Mouse (Mus musculus): ENCODE measurements around the gene Pou2f2. TPM values are rescaled to one million over a fixed set of nuclear protein-coding genes. Genes with fewer than 3 reads are reported as not detected.
A peak's percentile ranks its signal among the peaks of the same experiment; 100 is the strongest.

The Pou2f2 gene
- polyA plus RNA-seq, 1 experiment from 2014 or later: 1.0 TPM

DNA sequence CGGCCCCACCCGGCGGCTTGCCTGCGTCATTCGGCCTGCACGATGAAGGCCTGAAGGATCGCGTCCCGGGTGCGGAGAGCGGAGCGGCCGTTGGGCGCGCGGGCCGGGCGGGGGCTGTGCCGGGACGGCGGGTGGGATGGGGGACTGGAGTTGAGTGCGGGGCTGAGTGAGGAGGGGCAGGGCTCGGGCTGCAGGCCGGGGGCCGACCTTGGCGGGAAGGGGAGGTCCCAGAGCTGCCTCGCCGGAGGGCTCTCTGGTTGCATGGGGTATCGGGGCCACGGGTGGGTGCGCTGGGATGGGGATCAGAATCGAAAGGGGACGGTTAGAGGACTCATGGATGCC is 102.1 kb downstream of the Pou2f2 start:
- H3K9me3 ChIP-seq (ENCODE audit: control insufficient read depth, low read length): no peaks in the 10 kb centered on the region
- peaks cover 26% of the 10 kb centered on the region for H3K36me3 ChIP-seq (ENCODE audit: control insufficient read depth, insufficient read depth, low read length)
- WGBS: under 1% methylated on average over 33 of the region's 33 CpGs
- peak overlapping the region; percentile 69 for H3K4me2 ChIP-seq (ENCODE audit: low read depth, low read length)
- H3K9ac ChIP-seq (ENCODE audit: low read depth, low read length): peak overlapping the region; percentile 96
- H3K27ac ChIP-seq (ENCODE audit: low read length): peak overlapping the region; percentile 97
- H3K4me3 ChIP-seq (ENCODE audit: low read length): peak overlapping the region; percentile 90
- no peaks in the 10 kb centered on the region for H3K27me3 ChIP-seq (replicated peaks; ENCODE audit: control insufficient read depth, insufficient read depth, low read length)
- H3K4me1 ChIP-seq (ENCODE audit: control insufficient read depth, insufficient read depth, low read length): peaks cover 24% of the 10 kb centered on the region
- ATAC-seq: no peak

- peak; percentile 98 for ATAC-seq
- H3K4me3 ChIP-seq (ENCODE audit: low read length): peak overlapping the region; percentile 90
- peak overlapping the region; percentile 97 for H3K27ac ChIP-seq (ENCODE audit: low read length)
- under 1% methylated on average over 56 of the region's 56 CpGs for WGBS
- peak overlapping the region; percentile 69 for H3K4me2 ChIP-seq (ENCODE audit: low read depth, low read length)
- peaks cover 26% of the 10 kb centered on the region for H3K4me1 ChIP-seq (ENCODE audit: control insufficient read depth, insufficient read depth, low read length)
- H3K9me3 ChIP-seq (ENCODE audit: control insufficient read depth, low read length): no peaks in the 10 kb centered on the region
- H3K9ac ChIP-seq (ENCODE audit: low read depth, low read length): peak overlapping the region; percentile 96
- no peaks in the 10 kb centered on the region for H3K27me3 ChIP-seq (replicated peaks; ENCODE audit: control insufficient read depth, insufficient read depth, low read length)
- H3K36me3 ChIP-seq (ENCODE audit: control insufficient read depth, insufficient read depth, low read length): peaks cover 21% of the 10 kb centered on the region
Measured at GRCm38 (mm10) chr7:25076663-25077413, 102.7 kb downstream of the Pou2f2 start.

GRCm38 (mm10) chr7:25076296-25076662 is 103.2 kb downstream of the Pou2f2 start:
- Histone ChIP-seq H3K9ac (ENCODE audit: low read depth, low read length) (peak overlapping the region; percentile 74), H3K4me1 (ENCODE audit: control insufficient read depth, insufficient read depth, low read length) (peaks cover 32% of the 10 kb centered on the region), H3K27ac (ENCODE audit: low read length) (peak overlapping the region; percentile 93), H3K4me2 (ENCODE audit: low read depth, low read length) (peak overlapping the region; percentile 59), H3K4me3 (ENCODE audit: low read length) (peak overlapping the region; percentile 53), H3K9me3 (ENCODE audit: control insufficient read depth, low read length) (no peaks in the 10 kb centered on the region), H3K27me3 (replicated peaks; ENCODE audit: control insufficient read depth, insufficient read depth, low read length) (no peaks in the 10 kb centered on the region), H3K36me3 (ENCODE audit: control insufficient read depth, insufficient read depth, low read length) (peaks cover 15% of the 10 kb centered on the region)
- ATAC-seq: no peak
- WGBS: 16% methylated on average over 7 of the region's 7 CpGs

DNA sequence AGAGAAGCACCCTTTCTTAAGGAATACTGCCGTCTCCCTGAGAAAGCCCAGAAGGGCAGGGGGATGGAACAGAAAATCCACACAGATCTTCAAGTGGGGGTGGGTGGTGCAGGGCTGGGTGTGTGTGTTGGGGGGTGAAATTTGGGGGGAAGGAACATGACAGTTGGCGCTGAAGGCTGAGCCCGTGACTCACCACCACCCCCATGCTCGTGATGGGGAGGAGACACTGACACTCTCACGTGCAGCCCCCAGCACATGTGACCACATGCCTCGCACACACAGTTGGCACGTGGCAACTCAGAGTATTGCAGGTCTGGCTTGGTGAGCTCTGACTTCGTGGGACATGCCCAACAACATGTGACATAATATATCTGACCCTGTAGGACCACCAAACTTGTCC is 105.6 kb downstream of the Pou2f2 start:
- 82% methylated on average over 8 of the region's 8 CpGs for WGBS
- no peak overlapping the region for H3K4me2 ChIP-seq (ENCODE audit: low read depth, low read length)
- no peak overlapping the region for H3K4me3 ChIP-seq (ENCODE audit: low read length)
- peaks cover 33% of the 10 kb centered on the region for H3K4me1 ChIP-seq (ENCODE audit: control insufficient read depth, insufficient read depth, low read length)
- no peaks in the 10 kb centered on the region for H3K9me3 ChIP-seq (ENCODE audit: control insufficient read depth, low read length)
- H3K9ac ChIP-seq (ENCODE audit: low read depth, low read length): no peak overlapping the region
- no peaks in the 10 kb centered on the region for H3K27me3 ChIP-seq (replicated peaks; ENCODE audit: control insufficient read depth, insufficient read depth, low read length)
- no peak for ATAC-seq
- no peaks in the 10 kb centered on the region for H3K36me3 ChIP-seq (ENCODE audit: control insufficient read depth, insufficient read depth, low read length)
- H3K27ac ChIP-seq (ENCODE audit: low read length): no peak overlapping the region

GRCm38 (mm10) chr7:25072716-25073390 is 106.7 kb downstream of the Pou2f2 start:
- 0 out of 2 replicates have a peak, but pooled peaks cover 3% of the 10 kb centered on the region for H3K36me3 ChIP-seq (ENCODE audit: control insufficient read depth, insufficient read depth, low read length)
- peak overlapping the region; percentile 78 for H3K9ac ChIP-seq (ENCODE audit: low read depth, low read length)
- peaks cover 24% of the 10 kb centered on the region for H3K4me1 ChIP-seq (ENCODE audit: control insufficient read depth, insufficient read depth, low read length)
- peak overlapping the region; percentile 62 for H3K27ac ChIP-seq (ENCODE audit: low read length)
- peak overlapping the region; percentile 64 for H3K4me3 ChIP-seq (ENCODE audit: low read length)
- H3K4me2 ChIP-seq (ENCODE audit: low read depth, low read length): peak overlapping the region; percentile 97
- no peaks in the 10 kb centered on the region for H3K9me3 ChIP-seq (ENCODE audit: control insufficient read depth, low read length)
- WGBS: 2% methylated on average over 13 of the region's 33 CpGs
- H3K27me3 ChIP-seq (replicated peaks; ENCODE audit: control insufficient read depth, insufficient read depth, low read length): no peaks in the 10 kb centered on the region
- ATAC-seq: 0 out of 2 replicates have a peak, but pooled peaks have one; percentile 3

DNA sequence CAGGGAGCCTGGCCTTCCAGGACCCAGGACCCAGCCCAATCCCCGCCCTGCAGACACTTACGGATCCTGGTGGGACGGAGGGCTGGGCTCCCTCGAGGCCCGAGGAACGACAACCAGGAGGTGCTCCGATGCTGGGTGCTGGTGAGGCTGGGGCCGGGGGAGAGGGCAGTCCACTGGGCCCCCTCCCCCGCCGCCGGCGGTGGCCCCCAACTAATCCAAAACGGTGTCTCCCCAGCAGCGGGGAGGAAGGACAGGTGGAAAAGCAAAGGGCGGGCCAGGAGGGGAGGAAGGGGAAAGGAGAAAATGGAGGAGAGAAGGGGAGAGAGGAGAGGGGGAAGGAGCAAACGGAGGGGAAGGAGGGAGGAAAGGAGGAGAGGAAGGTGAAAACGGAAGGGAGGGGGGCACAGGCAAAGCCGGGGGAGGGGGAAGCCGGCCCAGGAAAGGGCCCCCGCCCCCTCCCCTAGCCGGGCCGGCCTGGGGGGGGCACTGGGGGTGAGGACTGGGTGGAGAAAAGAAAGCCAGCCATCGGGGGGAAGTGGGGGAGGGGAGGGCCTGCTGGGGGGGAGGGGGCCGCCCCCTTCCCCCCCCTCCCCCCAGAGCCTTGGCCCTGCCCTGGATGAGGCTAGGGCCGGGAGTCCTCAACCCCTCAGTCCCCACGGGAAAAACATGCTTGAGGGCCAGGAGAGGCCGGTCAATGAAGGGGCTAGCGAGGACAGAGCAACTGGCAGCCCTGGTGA is 107.4 kb downstream of the Pou2f2 start, which contains the start of the genes Grik5 and Zfp574:
Grik5 (minus strand) TSS at position 368 of the 737 bp plus-strand sequence.
Zfp574 (plus strand) TSS at position 589 of the 737 bp plus-strand sequence.
- WGBS: 3% methylated on average over 23 of the region's 28 CpGs
- Histone ChIP-seq H3K27me3 (replicated peaks; ENCODE audit: control insufficient read depth, insufficient read depth, low read length) (no peaks in the 10 kb centered on the region), H3K4me1 (ENCODE audit: control insufficient read depth, insufficient read depth, low read length) (peaks cover 24% of the 10 kb centered on the region), H3K9ac (ENCODE audit: low read depth, low read length) (peak within 1 kb of the TSS; percentile 78), H3K36me3 (ENCODE audit: control insufficient read depth, insufficient read depth, low read length) (0 out of 2 replicates have a peak, but pooled peaks cover 4% of the 10 kb centered on the region), H3K9me3 (ENCODE audit: control insufficient read depth, low read length) (no peaks in the 10 kb centered on the region), H3K27ac (ENCODE audit: low read length) (peak within 1 kb of the TSS; percentile 62), H3K4me3 (ENCODE audit: low read length) (peak within 1 kb of the TSS; percentile 64), H3K4me2 (ENCODE audit: low read depth, low read length) (peak within 1 kb of the TSS; percentile 97)
- no peak for ATAC-seq

DNA sequence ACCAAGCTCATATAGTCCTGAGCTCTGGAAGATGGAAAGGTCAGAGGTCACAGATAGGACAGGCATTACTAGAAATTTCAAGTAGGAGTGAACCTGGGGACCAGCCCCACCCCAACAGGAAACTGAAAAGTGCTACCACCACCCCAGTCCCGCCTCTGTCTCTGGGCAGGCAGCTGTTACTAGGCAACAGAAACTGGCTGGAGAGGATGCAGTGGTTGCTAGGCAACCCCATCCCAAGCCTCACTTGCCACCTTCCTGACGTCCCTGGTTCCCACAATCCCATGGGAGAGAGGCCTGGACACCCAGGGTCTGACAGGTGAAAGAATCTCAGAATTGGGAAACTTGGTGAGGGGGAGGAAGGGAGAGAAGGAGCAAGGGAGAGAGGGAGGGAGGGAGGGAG is 110.8 kb downstream of the Pou2f2 start:
- Histone ChIP-seq H3K27ac (ENCODE audit: low read length) (no peak overlapping the region), H3K9me3 (ENCODE audit: control insufficient read depth, low read length) (no peaks in the 10 kb centered on the region), H3K4me1 (ENCODE audit: control insufficient read depth, insufficient read depth, low read length) (peaks cover 19% of the 10 kb centered on the region), H3K27me3 (replicated peaks; ENCODE audit: control insufficient read depth, insufficient read depth, low read length) (no peaks in the 10 kb centered on the region), H3K9ac (ENCODE audit: low read depth, low read length) (no peak overlapping the region), H3K4me2 (ENCODE audit: low read depth, low read length) (no peak overlapping the region), H3K36me3 (ENCODE audit: control insufficient read depth, insufficient read depth, low read length) (0 out of 2 replicates have a peak, but pooled peaks cover 4% of the 10 kb centered on the region), H3K4me3 (ENCODE audit: low read length) (no peak overlapping the region)
- 29% methylated on average over 2 of the region's 2 CpGs for WGBS
- no peak for ATAC-seq

DNA sequence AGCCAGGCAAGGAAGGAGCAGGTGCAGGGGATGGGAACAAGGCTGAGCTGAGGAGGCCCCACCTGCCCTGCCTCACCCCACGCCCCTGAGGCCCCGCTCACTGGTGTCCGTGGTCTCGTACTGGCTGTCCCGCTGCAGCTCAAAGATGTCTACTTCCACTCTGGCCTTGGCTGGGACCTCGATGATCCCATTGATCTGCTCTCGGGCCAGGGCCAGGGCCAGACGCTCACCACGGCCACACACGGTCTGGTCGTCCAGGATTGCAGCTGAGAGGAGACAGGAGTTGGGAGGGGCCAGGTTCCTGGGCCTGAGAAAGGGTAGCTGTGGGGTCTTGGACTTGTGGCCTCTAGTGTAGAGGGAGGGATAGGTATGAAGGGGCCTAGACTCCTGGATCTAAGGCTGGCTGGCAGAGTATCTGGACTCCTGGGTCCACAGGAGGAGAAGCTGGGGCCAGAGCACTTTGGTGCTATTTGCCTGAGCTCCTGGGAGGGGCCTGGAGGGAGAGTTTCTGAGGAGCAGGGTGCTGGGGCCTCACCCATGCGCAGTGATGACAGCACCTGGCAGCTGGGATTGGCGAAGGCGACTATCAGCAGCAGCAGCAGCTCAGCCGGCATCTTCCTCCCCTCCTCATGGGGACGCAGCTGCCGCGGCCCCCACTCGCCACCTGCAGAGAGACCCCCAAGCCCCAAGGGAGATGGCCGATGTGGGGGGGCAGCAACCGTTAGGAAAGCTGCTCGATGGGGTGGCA is 111.4 kb downstream of the Pou2f2 start:
- Histone ChIP-seq H3K4me1 (ENCODE audit: control insufficient read depth, insufficient read depth, low read length) (peaks cover 15% of the 10 kb centered on the region), H3K36me3 (ENCODE audit: control insufficient read depth, insufficient read depth, low read length) (0 out of 2 replicates have a peak, but pooled peaks cover 7% of the 10 kb centered on the region), H3K4me3 (ENCODE audit: low read length) (no peak overlapping the region), H3K4me2 (ENCODE audit: low read depth, low read length) (no peak overlapping the region), H3K9ac (ENCODE audit: low read depth, low read length) (no peak overlapping the region; the same call in 1 of the 2 replicates), H3K27ac (ENCODE audit: low read length) (no peak overlapping the region), H3K27me3 (replicated peaks; ENCODE audit: control insufficient read depth, insufficient read depth, low read length) (no peaks in the 10 kb centered on the region), H3K9me3 (ENCODE audit: control insufficient read depth, low read length) (no peaks in the 10 kb centered on the region)
- no peak for ATAC-seq
- WGBS: 82% methylated on average over 22 of the region's 22 CpGs

All from intestine, embryonic 16.5 days (tissue).